Mouse (Mus musculus) layer of hippocampus, adult 2 months (tissue): ENCODE measurements around the gene Erc1. TPM values are rescaled to one million over a fixed set of nuclear protein-coding genes. Genes with fewer than 3 reads are reported as not detected.

Experiments
- DNase-seq, 2 experiments: peaks; one replicate each; pipeline ENCODE4 v3.0.0; 2022; ENCODE audit warnings: low spot score in 2 of 2
- H3K27ac ChIP-seq: fragments of 200-600 bp; 2 replicates; pipeline ENCODE4 v1.8.1; 2022
- H3K4me3 ChIP-seq: fragments of 200-600 bp; 2 replicates; pipeline ENCODE4 v1.8.1; 2022; ENCODE audit warnings: mild to moderate bottlenecking
- CTCF ChIP-seq: fragments of 200-600 bp; conservative IDR thresholded peaks from 2 replicates; pipeline ENCODE4 v1.8.1; 2022; ENCODE audit warnings: antibody characterized with exemption, mild to moderate bottlenecking, moderate library complexity
- total RNA-seq, 2 experiments: library from RNA; stranded (reverse); gene quantifications; 2 replicates each; pipeline ENCODE4 v1.2.3; 2021

Erc1 gene
- total RNA-seq, 2 experiments from 2014 or later: 51.9 to 54.5 TPM

DNA sequence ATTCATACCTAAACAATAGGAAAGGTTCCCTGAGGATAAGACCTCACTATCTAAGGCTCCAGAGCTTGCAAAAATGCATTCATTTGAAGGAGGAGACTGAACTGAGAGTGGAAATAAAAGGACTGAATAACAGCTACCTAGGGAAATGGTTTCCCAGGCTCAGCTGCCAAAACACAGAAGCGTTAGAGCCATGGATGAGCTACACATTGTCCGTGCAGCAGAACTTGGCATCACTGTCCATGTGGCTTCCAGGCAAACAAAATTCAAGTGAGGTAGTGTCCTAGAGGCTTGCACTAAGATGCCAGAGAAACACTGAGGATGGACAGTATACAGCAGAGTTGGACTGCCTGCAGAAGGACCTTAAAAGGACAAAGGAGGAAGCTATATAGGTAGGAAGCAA, 112.0 kb downstream of the Erc1 start:
- no peak overlapping the region for H3K27ac ChIP-seq
- no peak overlapping the region for H3K4me3 ChIP-seq
- TF ChIP-seq CTCF: no peak
- no peak for DNase-seq

DNA sequence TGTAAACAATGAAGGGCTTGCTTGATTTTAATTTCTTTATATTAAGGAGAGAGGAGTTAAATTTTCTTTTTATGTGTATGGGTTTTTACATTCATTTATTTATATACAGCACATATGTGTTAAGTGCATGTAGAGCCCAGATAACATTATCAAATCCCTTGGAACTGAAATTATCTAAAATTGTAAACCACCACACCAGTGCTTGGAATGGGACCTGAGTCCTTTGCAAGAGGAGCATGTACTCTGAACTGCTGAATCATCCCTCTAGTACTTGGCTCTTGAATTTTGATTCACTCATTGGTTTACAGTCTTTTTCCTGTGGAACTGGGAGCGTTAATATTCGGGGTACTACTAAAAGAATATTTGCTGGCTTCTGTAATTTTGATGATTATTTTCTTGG, 116.8 kb downstream of the Erc1 start:
- no peak for DNase-seq
- Histone ChIP-seq H3K4me3 (no peak overlapping the region), H3K27ac (no peak overlapping the region)
- no peak for TF ChIP-seq CTCF

DNA sequence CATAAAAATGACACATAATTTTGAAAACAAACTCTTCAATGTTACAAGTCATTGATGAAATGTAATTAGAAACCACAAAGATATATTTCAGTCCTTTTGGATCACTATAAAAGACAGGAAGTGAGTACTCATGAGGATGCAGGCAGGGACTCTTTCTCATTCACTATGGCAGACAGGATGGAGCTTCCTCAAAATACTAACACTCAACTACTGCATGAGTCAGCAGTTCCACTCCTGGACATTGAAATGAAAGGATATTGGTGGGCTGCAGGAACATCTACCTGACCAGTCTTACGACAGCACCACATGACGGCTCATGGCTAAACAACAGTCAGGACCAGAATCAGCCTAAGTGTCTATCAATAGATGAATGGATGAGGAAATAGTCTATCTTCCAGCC, 132.7 kb downstream of the Erc1 start:
- TF ChIP-seq CTCF: no peak
- DNase-seq: no peak
- H3K4me3 ChIP-seq: no peak overlapping the region
- H3K27ac ChIP-seq: no peak overlapping the region

DNA sequence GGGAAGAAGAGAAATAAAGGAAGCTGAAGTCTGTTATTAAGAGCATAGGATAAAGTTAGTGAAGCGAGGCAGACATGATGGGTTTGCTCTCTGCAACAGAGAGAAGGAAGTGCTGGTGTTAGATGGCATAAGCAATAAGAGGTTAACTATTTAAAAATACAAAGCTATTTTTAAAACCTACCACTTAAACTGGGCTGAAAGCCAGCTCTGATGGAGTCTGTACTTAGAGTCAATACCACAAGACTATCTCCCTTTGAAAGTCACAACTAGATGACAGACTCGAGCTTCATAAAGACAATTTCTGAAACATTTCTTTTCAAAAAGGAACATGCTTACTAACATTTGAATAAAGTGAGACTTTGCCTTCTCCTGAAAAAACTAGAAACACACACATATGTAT, 134.0 kb downstream of the Erc1 start:
- TF ChIP-seq CTCF: no peak
- Histone ChIP-seq H3K27ac (no peak overlapping the region), H3K4me3 (no peak overlapping the region)
- DNase-seq: no peak

DNA sequence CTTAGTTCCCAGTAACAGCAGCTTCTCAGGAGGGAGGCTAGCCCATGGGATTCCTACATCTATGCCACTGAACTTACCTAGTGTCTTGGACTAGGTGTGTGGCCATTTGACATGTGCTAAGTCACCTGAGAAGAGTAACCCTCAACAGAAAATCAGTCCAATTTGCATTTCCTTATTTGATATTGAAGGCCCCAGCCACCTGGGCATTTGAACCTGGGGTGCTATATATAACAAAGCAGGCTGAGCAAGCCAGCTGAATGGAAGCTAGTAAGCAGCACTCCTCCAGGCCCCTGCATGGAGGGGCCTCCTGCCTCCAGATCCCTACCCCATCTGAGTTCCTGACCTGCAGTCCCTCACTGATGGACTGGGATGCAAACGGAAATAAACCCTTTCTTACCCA, 135.5 kb downstream of the Erc1 start:
- DNase-seq: no peak
- H3K27ac ChIP-seq: no peak overlapping the region
- H3K4me3 ChIP-seq: no peak overlapping the region
- TF ChIP-seq CTCF: no peak

DNA sequence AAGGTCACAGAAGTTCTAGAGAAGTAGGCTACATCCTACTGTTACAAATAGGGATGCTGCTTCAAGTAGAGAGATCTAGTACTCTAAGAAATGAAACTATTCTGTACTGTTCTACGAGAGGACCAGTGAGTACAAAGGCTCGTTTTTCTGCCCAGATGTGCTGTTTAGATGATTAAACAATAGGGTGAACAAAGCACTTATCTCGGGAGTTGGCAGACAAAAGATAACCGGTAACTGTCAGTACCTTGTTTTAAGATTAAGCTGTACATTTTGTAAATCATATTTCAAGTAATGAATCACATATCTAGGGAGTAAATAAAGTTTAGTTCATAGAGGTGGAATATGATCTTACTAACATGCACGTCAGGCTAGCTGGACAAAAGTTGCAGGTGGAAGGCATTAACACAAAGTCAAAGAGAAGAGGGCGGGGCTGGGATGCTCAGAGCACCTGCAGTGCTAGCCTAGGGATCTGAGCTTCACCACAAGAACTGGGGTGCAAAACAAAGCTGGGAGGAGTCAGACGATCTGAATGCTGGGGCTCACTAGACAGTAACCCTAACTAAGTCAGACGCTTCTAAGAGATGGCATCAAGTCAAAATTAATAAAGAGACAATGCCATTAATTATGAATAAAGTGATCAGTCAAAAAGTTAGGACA, 136.2 kb downstream of the Erc1 start:
- Histone ChIP-seq H3K27ac (no peak overlapping the region), H3K4me3 (no peak overlapping the region)
- DNase-seq: no peak
- TF ChIP-seq CTCF: no peak

DNA sequence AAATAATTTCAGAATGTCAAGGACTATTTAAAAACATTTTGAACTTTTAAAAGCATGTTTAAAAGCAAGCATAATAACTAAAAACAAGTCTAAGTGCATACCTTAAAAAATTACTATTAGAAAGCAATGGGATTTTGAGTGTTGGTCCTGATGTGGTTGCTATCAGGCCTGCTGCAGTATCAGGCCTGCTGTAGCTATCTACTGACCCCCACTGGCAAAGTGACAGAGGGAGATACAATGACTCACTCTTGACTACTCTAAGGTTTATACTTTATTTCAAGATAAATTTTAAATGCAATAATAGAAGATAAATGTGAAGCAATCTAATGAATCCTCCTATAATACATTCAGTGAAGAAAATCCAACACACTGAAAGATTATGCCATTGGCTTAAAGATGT, 138.4 kb downstream of the Erc1 start:
- Histone ChIP-seq H3K4me3 (no peak overlapping the region), H3K27ac (no peak overlapping the region)
- TF ChIP-seq CTCF: peak; percentile 76
- DNase-seq: no peak

DNA sequence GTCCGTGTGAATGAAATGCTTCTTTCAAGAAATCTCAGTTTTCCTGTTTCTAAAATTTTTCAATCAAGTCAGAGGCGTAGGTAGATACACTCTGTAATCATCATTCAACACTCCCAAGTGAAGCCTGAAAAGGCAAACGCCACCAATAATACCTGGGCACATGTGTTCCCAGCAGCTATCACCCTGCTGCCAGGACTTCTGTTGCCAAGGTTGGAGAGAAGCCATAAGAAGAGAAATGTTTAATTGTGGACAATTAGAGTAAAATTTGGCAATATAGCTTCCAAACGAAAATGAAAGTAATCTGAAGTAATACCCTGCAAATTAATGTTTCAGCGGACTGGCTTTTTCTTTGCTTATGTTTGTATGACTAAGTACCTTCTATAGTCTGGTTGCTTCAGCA, 140.1 kb downstream of the Erc1 start:
- TF ChIP-seq CTCF: no peak
- H3K27ac ChIP-seq: no peak overlapping the region
- no peak overlapping the region for H3K4me3 ChIP-seq
- no peak for DNase-seq

DNA sequence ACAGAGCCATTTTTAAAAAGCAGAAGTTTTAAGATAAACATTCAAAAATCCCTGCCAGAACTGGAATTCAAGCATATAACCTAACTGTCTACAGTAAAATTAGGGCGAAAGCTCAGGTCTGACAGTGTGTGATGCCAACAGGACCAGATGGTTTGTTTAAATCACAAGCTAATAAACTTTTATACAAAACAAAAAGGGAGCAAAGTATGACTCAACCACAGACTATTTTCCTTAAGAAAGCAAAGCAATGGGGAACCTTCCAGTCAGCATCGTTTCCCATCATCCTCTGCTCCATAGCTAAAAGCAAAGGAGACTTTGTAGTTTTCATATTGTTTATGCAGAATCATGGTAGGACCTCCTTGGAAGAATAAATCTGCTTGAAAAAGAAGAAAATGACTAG, 143.1 kb downstream of the Erc1 start:
- Histone ChIP-seq H3K4me3 (no peak overlapping the region), H3K27ac (no peak overlapping the region)
- TF ChIP-seq CTCF: no peak
- DNase-seq: no peak

DNA sequence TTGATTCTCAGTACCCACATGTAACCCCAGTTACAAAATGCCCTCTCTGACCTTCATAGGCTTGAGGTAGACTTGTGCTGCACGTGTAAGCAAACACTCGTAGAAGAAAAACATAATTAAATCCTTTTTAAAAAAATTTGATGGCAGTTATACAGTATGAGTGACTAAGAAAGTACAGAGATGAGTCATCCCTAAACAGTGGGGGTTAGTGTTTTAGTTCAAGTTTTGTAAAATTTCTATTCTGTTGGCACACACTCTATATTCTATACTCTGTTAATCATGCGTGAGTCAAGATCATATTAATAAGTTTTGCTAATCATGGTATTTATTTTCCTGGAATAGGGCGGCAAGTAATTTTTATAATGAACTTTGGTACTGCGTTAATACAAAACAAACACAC, 155.2 kb downstream of the Erc1 start:
- no peak overlapping the region for H3K27ac ChIP-seq
- no peak for TF ChIP-seq CTCF

DNA sequence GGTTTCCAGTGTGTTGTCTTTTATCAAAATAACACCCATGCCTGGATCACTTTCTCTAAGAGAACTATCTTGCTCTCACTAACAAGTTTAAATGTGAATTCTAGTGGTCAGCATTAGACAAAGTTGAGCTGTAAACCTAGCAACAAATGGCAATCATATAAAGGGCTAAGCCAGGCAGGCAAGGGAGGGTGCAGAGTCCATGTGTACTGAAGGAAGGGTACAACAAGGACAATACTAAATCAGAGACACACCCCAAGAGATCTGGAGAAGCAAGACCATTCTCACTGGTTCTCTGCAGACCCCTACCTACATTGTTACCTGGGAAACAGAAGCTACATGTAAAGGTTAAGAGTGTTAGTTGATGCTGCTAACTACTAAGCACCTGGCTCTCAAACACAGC, 161.5 kb downstream of the Erc1 start:
- H3K27ac ChIP-seq: no peak overlapping the region
- no peak for DNase-seq
- H3K4me3 ChIP-seq: no peak overlapping the region
- no peak for TF ChIP-seq CTCF

More for the DNA sequence above, 155.2 kb downstream of the Erc1 start:
- H3K4me3 ChIP-seq: no peak overlapping the region
- no peak for DNase-seq

DNA sequence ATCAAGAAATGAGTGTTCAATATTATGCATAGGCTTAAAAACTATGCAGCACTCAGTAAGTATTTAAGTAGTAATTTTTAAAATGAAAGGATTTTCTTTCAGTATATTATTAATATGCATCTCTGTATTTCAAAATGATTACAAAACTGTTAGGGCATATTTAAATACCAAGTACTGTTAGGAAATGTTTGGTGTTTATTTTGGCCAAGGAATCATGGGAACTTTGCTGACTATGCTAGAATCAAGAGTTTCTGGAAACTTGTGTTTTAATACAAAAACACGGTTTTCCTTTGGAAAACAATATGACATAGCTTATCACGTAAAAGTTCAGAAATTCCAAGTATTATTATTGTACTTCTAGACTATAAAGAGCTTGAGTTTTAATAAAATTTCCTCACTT, 167.2 kb downstream of the Erc1 start:
- TF ChIP-seq CTCF: no peak
- DNase-seq: no peak
- Histone ChIP-seq H3K27ac (no peak overlapping the region), H3K4me3 (no peak overlapping the region)

DNA sequence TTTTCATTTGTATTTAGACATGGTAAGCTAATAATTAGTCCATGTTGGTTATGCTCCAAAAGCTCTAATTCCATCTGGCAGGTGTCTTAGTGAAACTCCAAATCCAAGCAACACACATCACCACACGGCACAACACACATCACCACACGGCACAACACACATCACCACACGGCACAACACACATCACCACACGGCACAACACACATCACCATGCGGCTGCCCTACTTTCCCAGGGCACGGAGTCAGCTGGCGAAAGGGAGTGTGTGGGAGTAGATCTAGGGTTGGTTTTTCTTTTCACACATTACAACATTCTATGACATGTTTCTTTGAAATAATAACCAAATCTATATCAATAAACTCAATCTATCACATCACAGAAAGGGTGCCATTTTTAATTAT, 173.2 kb downstream of the Erc1 start:
- Histone ChIP-seq H3K27ac (no peak overlapping the region; the same call in 1 of the 2 replicates), H3K4me3 (no peak overlapping the region)
- TF ChIP-seq CTCF: no peak
- DNase-seq: no peak

DNA sequence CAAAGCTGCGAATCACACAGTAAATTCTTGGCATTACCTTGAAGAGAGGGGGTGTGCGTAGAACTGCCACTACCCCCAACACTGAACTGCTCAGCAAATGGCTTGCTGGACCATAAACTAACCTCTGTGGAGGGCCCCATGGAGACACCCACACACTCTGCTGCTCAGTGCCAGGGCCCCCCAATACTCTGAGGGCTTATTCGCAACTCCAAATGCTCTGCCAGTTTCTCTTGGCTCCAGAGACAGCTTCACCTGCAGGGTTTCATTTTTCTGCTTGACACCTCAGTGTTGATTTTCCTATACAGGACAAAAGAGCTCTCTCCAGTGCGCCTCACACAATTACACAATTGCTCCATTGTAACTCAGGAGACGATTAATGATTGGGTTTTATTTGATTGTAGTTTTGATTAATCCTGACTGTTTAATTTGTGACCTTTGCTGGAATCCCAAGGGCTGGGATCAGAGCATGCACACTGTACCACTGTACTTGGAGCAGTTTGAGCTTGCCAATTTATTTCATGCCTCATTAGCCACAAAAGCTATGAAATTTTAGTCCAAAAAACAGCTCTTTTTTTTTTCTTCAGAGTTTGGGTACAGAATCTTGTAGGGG, 173.7 kb downstream of the Erc1 start:
- no peak for TF ChIP-seq CTCF
- Histone ChIP-seq H3K4me3 (no peak overlapping the region), H3K27ac (peak overlapping the region; percentile 18; the same call in 1 of the 2 replicates)
- no peak for DNase-seq
